Comparison of ENCODE assay signal across 25 mouse cellular contexts in genomic region chr14:21705462-21705861, GRCm38 (mm10). TPM values are rescaled to one million over a fixed set of nuclear protein-coding genes. Genes with fewer than 3 reads are reported as not detected.
"Had no signal": no experiment of that assay in that cellular context is flagged by ENCODE, and none has a peak within 500 bp of the region (broad histone marks: within the 10 kb centered on the region; RNA-seq: fewer than 3 reads in every experiment).

No protein-coding gene starts in this region.

- H3K9me3 ChIP-seq: intestine, embryonic 15.5 days; limb, embryonic 12.5 days; liver, embryonic 13.5 days; midbrain, embryonic 12.5 days; midbrain, embryonic 15.5 days; neural tube, embryonic 12.5 days; neural tube, embryonic 15.5 days had no signal

- H3K4me1 ChIP-seq: intestine, embryonic 15.5 days had no signal

- H3K4me3 ChIP-seq: intestine, embryonic 15.5 days; left cerebral cortex, adult 2 months; limb, embryonic 12.5 days; liver, embryonic 13.5 days; midbrain, embryonic 12.5 days; midbrain, embryonic 15.5 days; neural tube, embryonic 12.5 days; neural tube, embryonic 15.5 days had no signal

- H3K9ac ChIP-seq: intestine, embryonic 15.5 days; limb, embryonic 12.5 days; liver, embryonic 13.5 days; midbrain, embryonic 12.5 days; midbrain, embryonic 15.5 days; neural tube, embryonic 12.5 days; neural tube, embryonic 15.5 days had no signal

- ATAC-seq: intestine, embryonic 15.5 days; midbrain, embryonic 15.5 days had no signal

- H3K4me2 ChIP-seq: intestine, embryonic 15.5 days; limb, embryonic 12.5 days; liver, embryonic 13.5 days; midbrain, embryonic 12.5 days; midbrain, embryonic 15.5 days; neural tube, embryonic 12.5 days; neural tube, embryonic 15.5 days had no signal

- H3K36me3 ChIP-seq: intestine, embryonic 15.5 days; limb, embryonic 12.5 days; liver, embryonic 13.5 days; midbrain, embryonic 12.5 days; midbrain, embryonic 15.5 days; neural tube, embryonic 12.5 days; neural tube, embryonic 15.5 days had no signal

- H3K27ac ChIP-seq: intestine, embryonic 15.5 days; liver, embryonic 13.5 days; midbrain, embryonic 12.5 days; midbrain, embryonic 15.5 days; neural tube, embryonic 12.5 days had no signal

- H3K27me3 ChIP-seq: intestine, embryonic 15.5 days; limb, embryonic 12.5 days; liver, embryonic 13.5 days; midbrain, embryonic 12.5 days; midbrain, embryonic 15.5 days; neural tube, embryonic 12.5 days; neural tube, embryonic 15.5 days had no signal

- DNase-seq: kidney, adult 11 months; kidney, adult 9 months; kidney, postnatal 14 days; kidney, postnatal 4 days; layer of hippocampus, adult 9-11 months; layer of hippocampus, postnatal 36 days; liver, embryonic 13.5 days; lung, adult 2 months; lung, postnatal 36 days; retina, postnatal 1 day; thymus, adult 2 months; thymus, postnatal 25 days had no signal

RNA-seq across cellular contexts. Expression of gene Dupd1, which starts 8.9 kb away (rescaled TPM):
- total RNA-seq: left cerebral cortex, adult 2 months; left cerebral cortex, postnatal 10 days; liver, adult 2 months had no signal
- polyA plus RNA-seq: intestine, embryonic 15.5 days; liver, adult 2 months; liver, embryonic 13.5 days; lung, embryonic 16.5 days; midbrain, embryonic 12.5 days; midbrain, embryonic 15.5 days; neural tube, embryonic 12.5 days; small intestine, adult 2 months; spleen, adult 2 months had no signal

RNA-seq across cellular contexts. Expression of gene Dusp13, which starts 45.5 kb away (rescaled TPM):
- total RNA-seq: left cerebral cortex, adult 2 months; left cerebral cortex, postnatal 36 days; liver, adult 2 months had no signal
- polyA plus RNA-seq: intestine, embryonic 15.5 days; limb, embryonic 12.5 days; liver, embryonic 13.5 days; midbrain, embryonic 12.5 days; midbrain, embryonic 15.5 days had no signal
